In genomic region chr14:24234411-24234810, GRCm38 (mm10) we compare ENCODE assay signal across 17 mouse cellular contexts. TPM values are rescaled to one million over a fixed set of nuclear protein-coding genes. Genes with fewer than 3 reads are reported as not detected.
A peak's percentile ranks its signal among the peaks of the same experiment; 100 is the strongest.
DNase-seq lines count a peak whose midpoint lies in the region; ATAC-seq and TF ChIP-seq lines count a peak whose summit lies in the region.
"Had no signal": no experiment of that assay in that cellular context is flagged by ENCODE, and none has a peak within 500 bp of the region (broad histone marks: within the 10 kb centered on the region; RNA-seq: fewer than 3 reads in every experiment).

No protein-coding gene starts in this region.

- H3K4me3 ChIP-seq in hindbrain, embryonic 13.5 days, result no peak overlapping the region
- H3K4me3 ChIP-seq in hindbrain, embryonic 11.5 days (ENCODE audit: low read depth, low read length), result no peak overlapping the region
- H3K4me3 ChIP-seq in G1E (ENCODE audit: low read depth, low read length), result no peak overlapping the region
- no peak overlapping the region for H3K4me3 ChIP-seq in intestine, embryonic 16.5 days (ENCODE audit: low read length)
- H3K4me3 ChIP-seq in neural tube, embryonic 15.5 days (replicated peaks), result no peak overlapping the region
- H3K4me3 ChIP-seq: heart, adult 2 months; left cerebral cortex, adult 2 months; midbrain, embryonic 10.5 days; neural tube, embryonic 13.5 days had no signal

- no peak overlapping the region for H3K4me2 ChIP-seq in hindbrain, embryonic 13.5 days
- no peak overlapping the region for H3K4me2 ChIP-seq in hindbrain, embryonic 11.5 days (replicated peaks; ENCODE audit: low read depth, low read length)
- H3K4me2 ChIP-seq in intestine, embryonic 16.5 days (ENCODE audit: low read depth, low read length), result no peak overlapping the region
- H3K4me2 ChIP-seq in neural tube, embryonic 15.5 days, result no peak overlapping the region
- H3K4me2 ChIP-seq: neural tube, embryonic 13.5 days had no signal

- no peak for DNase-seq in hindbrain, embryonic 11.5 days (ENCODE audit: low spot score)
- peak; percentile 40 for DNase-seq in G1E (ENCODE audit: low spot score)
- peak; percentile 83 to 93 for DNase-seq in kidney, postnatal 25 days
- no peak for DNase-seq in left cerebral cortex, adult 11 months (ENCODE audit: low spot score)
- DNase-seq: cerebellum, postnatal 14 days; heart, adult 2 months; heart, postnatal 4 days; right cerebral cortex, postnatal 25 days had no signal

- H3K9ac ChIP-seq in hindbrain, embryonic 13.5 days, result no peak overlapping the region
- no peak overlapping the region for H3K9ac ChIP-seq in hindbrain, embryonic 11.5 days (ENCODE audit: low read depth, low read length)
- H3K9ac ChIP-seq in intestine, embryonic 16.5 days (ENCODE audit: low read depth, low read length), result no peak overlapping the region
- H3K9ac ChIP-seq in neural tube, embryonic 15.5 days (replicated peaks), result no peak overlapping the region
- H3K9ac ChIP-seq: liver, embryonic 14.5 days; neural tube, embryonic 13.5 days had no signal

- 0 out of 2 replicates have a peak overlapping the region, but pooled peaks have one; percentile 12 for H3K27ac ChIP-seq in hindbrain, embryonic 13.5 days
- no peak overlapping the region for H3K27ac ChIP-seq in hindbrain, embryonic 11.5 days (ENCODE audit: low read depth, low read length)
- H3K27ac ChIP-seq in intestine, embryonic 16.5 days (ENCODE audit: low read length), result no peak overlapping the region
- H3K27ac ChIP-seq in neural tube, embryonic 15.5 days (replicated peaks), result no peak overlapping the region
- H3K27ac ChIP-seq: heart, adult 2 months; left cerebral cortex, adult 2 months; liver, embryonic 14.5 days; midbrain, embryonic 10.5 days; neural tube, embryonic 13.5 days had no signal

- H3K9me3 ChIP-seq in hindbrain, embryonic 13.5 days, result no peaks in the 10 kb centered on the region
- no peaks in the 10 kb centered on the region for H3K9me3 ChIP-seq in hindbrain, embryonic 11.5 days (ENCODE audit: control insufficient read depth, low read length)
- no peaks in the 10 kb centered on the region for H3K9me3 ChIP-seq in G1E (replicated peaks)
- no peaks in the 10 kb centered on the region for H3K9me3 ChIP-seq in intestine, embryonic 16.5 days (ENCODE audit: control insufficient read depth, low read length)
- H3K9me3 ChIP-seq in neural tube, embryonic 15.5 days (replicated peaks), result no peaks in the 10 kb centered on the region
- H3K9me3 ChIP-seq: midbrain, embryonic 10.5 days; neural tube, embryonic 13.5 days had no signal

- H3K27me3 ChIP-seq in hindbrain, embryonic 13.5 days, result no peaks in the 10 kb centered on the region
- no peaks in the 10 kb centered on the region for H3K27me3 ChIP-seq in hindbrain, embryonic 11.5 days (ENCODE audit: control insufficient read depth, insufficient read depth, low read length)
- no peaks in the 10 kb centered on the region for H3K27me3 ChIP-seq in G1E (ENCODE audit: insufficient read depth, low read length)
- H3K27me3 ChIP-seq in intestine, embryonic 16.5 days (replicated peaks; ENCODE audit: control insufficient read depth, insufficient read depth, low read length), result no peaks in the 10 kb centered on the region
- no peaks in the 10 kb centered on the region for H3K27me3 ChIP-seq in neural tube, embryonic 15.5 days (replicated peaks)
- H3K27me3 ChIP-seq: neural tube, embryonic 13.5 days had no signal

- WGBS in hindbrain, embryonic 13.5 days, result 16% methylated on average over 2 of the region's 2 CpGs
- WGBS in hindbrain, embryonic 11.5 days, result 28% methylated on average over 2 of the region's 2 CpGs
- WGBS in intestine, embryonic 16.5 days, result 32% methylated on average over 2 of the region's 2 CpGs
- WGBS in neural tube, embryonic 15.5 days, result 15% methylated on average over 2 of the region's 2 CpGs

- H3K36me3 ChIP-seq in hindbrain, embryonic 13.5 days, result no peaks in the 10 kb centered on the region; the same call in none of the 2 replicates
- no peaks in the 10 kb centered on the region for H3K36me3 ChIP-seq in hindbrain, embryonic 11.5 days (ENCODE audit: control insufficient read depth, insufficient read depth, low read length)
- H3K36me3 ChIP-seq in G1E (replicated peaks), result peaks cover 5% of the 10 kb centered on the region
- H3K36me3 ChIP-seq in intestine, embryonic 16.5 days (ENCODE audit: control insufficient read depth, insufficient read depth, low read length), result no peaks in the 10 kb centered on the region
- no peaks in the 10 kb centered on the region for H3K36me3 ChIP-seq in neural tube, embryonic 15.5 days
- H3K36me3 ChIP-seq: midbrain, embryonic 10.5 days had no signal

- ATAC-seq in hindbrain, embryonic 13.5 days (ENCODE audit: low FRiP score), result no peak
- no peak for ATAC-seq in hindbrain, embryonic 11.5 days (ENCODE audit: low FRiP score)
- ATAC-seq in G1E (ENCODE audit: extremely low read depth, insufficient number of reproducible peaks, low FRiP score, poor library complexity, severe bottlenecking), result peak; percentile 11; the same call in 1 of the 2 replicates
- peak; percentile 87 for ATAC-seq in intestine, embryonic 16.5 days
- no peak for ATAC-seq in monocyte, adult 5-6 weeks (replicated peaks; ENCODE audit: insufficient number of reproducible peaks, low FRiP score, low TSS enrichment, poor library complexity, severe bottlenecking)
- no peak for ATAC-seq in neural tube, embryonic 15.5 days (ENCODE audit: low FRiP score)

- TF ChIP-seq CTCF in G1E (IDR thresholded peaks at IDR 0.05; ENCODE audit: low read depth, low read length), result no peak

- peaks cover 46% of the 10 kb centered on the region for H3K4me1 ChIP-seq in hindbrain, embryonic 13.5 days (replicated peaks)
- 0 out of 2 replicates have a peak, but pooled peaks cover 2% of the 10 kb centered on the region for H3K4me1 ChIP-seq in hindbrain, embryonic 11.5 days (replicated peaks; ENCODE audit: control insufficient read depth, insufficient read depth, low read length)
- H3K4me1 ChIP-seq in G1E (ENCODE audit: insufficient read depth, low read depth, low read length), result peaks cover 71% of the 10 kb centered on the region
- H3K4me1 ChIP-seq in intestine, embryonic 16.5 days (ENCODE audit: control insufficient read depth, insufficient read depth, low read length), result peaks cover 26% of the 10 kb centered on the region
- peaks cover 56% of the 10 kb centered on the region for H3K4me1 ChIP-seq in neural tube, embryonic 15.5 days

RNA-seq across cellular contexts. Expression of gene Dlg5, which starts 11.3 kb away (rescaled TPM):
- polyA plus RNA-seq in hindbrain, embryonic 13.5 days (2015; fragmentation: Nextera tagmentation; extraction: Ambion mirVana), result 18.7 and 20.5 TPM in 2 replicates
- polyA plus RNA-seq in hindbrain, embryonic 11.5 days (2014; fragmentation: Nextera tagmentation; extraction: Ambion mirVana), result 20.8 and 26.9 TPM in 2 replicates
- total RNA-seq in G1E (2014; fragmentation: Nextera tagmentation) (22.7 and 25.4 TPM in 2 replicates), G1E (2017) (2.4 and 3.7 TPM in 2 replicates)
- 13.6 and 13.9 TPM in 2 replicates for polyA plus RNA-seq in G1E (2012)
- 7.4 and 7.8 TPM in 2 replicates for polyA plus RNA-seq in intestine, embryonic 16.5 days (2015; fragmentation: Nextera tagmentation; extraction: Ambion mirVana)
- 0.10 TPM in 2 of 3 replicates, not detected in the other for total RNA-seq in monocyte, adult 5-6 weeks (2017)
- 17.5 and 19.9 TPM in 2 replicates for polyA plus RNA-seq in neural tube, embryonic 15.5 days (2015; fragmentation: Nextera tagmentation; extraction: Ambion mirVana)

RNA-seq across cellular contexts. Expression of gene E330034G19Rik, which starts 58.6 kb away (rescaled TPM):
- polyA plus RNA-seq in hindbrain, embryonic 13.5 days (2015; fragmentation: Nextera tagmentation; extraction: Ambion mirVana), result 0.12 and 0.23 TPM in 2 replicates
- not detected in 2 replicates for polyA plus RNA-seq in hindbrain, embryonic 11.5 days (2014; fragmentation: Nextera tagmentation; extraction: Ambion mirVana)
- total RNA-seq in G1E (2014; fragmentation: Nextera tagmentation) (not detected in 2 replicates), G1E (2017) (not detected in 2 replicates)
- not detected in 2 replicates for polyA plus RNA-seq in G1E (2012)
- polyA plus RNA-seq in intestine, embryonic 16.5 days (2015; fragmentation: Nextera tagmentation; extraction: Ambion mirVana), result not detected in 2 replicates
- not detected in 3 replicates for total RNA-seq in monocyte, adult 5-6 weeks (2017)
- not detected in 2 replicates for polyA plus RNA-seq in neural tube, embryonic 15.5 days (2015; fragmentation: Nextera tagmentation; extraction: Ambion mirVana)
- total RNA-seq: heart, adult 2 months; heart, postnatal 4 days; left cerebral cortex, adult 2 months had no signal
- polyA plus RNA-seq: embryonic facial prominence, embryonic 14.5 days; heart, adult 2 months; liver, embryonic 14.5 days; midbrain, embryonic 10.5 days; neural tube, embryonic 13.5 days had no signal

Comparison
In these comparisons a context has a peak if more than half of its experiments do, and no peak if none do; other contexts are left out.
1. ATAC-seq: peak in G1E (single experiment) and intestine, embryonic 16.5 days (single experiment); none in hindbrain, embryonic 13.5 days (single experiment), hindbrain, embryonic 11.5 days (single experiment), monocyte, adult 5-6 weeks (single experiment) and neural tube, embryonic 15.5 days (single experiment).
2. DNase-seq: peak in G1E (single experiment) and kidney, postnatal 25 days (2 of 2); none in hindbrain, embryonic 11.5 days (single experiment) and left cerebral cortex, adult 11 months (single experiment).